Mouse (Mus musculus) testis, adult 2 months (tissue): ENCODE data around the gene Carm1. TPM values are rescaled to one million over a fixed set of nuclear protein-coding genes. Genes with fewer than 3 reads are reported as not detected.
"Not testable (repeated sequence)": the region's sequence is repeated elsewhere in the genome, so short reads cannot be mapped to it uniquely, and the experiment has no call there.

Experiments
- H3K27ac ChIP-seq: fragments of 200-500 bp; 2 replicates; pipeline ENCODE4 v1.5.1; 2012; ENCODE audit warnings: low read depth, low read length; ENCODE audit not compliant: control insufficient read depth, insufficient read depth
- H3K27me3 ChIP-seq: fragments of 200-500 bp; 2 replicates; pipeline ENCODE4 v1.6.1; 2012; ENCODE audit warnings: mild to moderate bottlenecking, low read length, moderate library complexity; ENCODE audit not compliant: control insufficient read depth, insufficient read depth
- H3K36me3 ChIP-seq: fragments of 200-500 bp; 2 replicates; pipeline ENCODE4 v1.6.1; 2012; ENCODE audit warnings: mild to moderate bottlenecking, low read length; ENCODE audit not compliant: control insufficient read depth, insufficient read depth
- H3K4me1 ChIP-seq: fragments of 200-500 bp; 2 replicates; pipeline ENCODE4 v1.6.1; 2012; ENCODE audit warnings: low read length; ENCODE audit not compliant: control insufficient read depth, insufficient read depth
- H3K4me3 ChIP-seq: fragments of 200-500 bp; 2 replicates; pipeline ENCODE4 v1.5.1; 2012; ENCODE audit warnings: low read depth, mild to moderate bottlenecking, low read length, moderate library complexity, mixed read lengths; ENCODE audit not compliant: control insufficient read depth
- CTCF ChIP-seq: fragments of 200-500 bp; IDR thresholded peaks from 2 replicates; pipeline ENCODE4 v1.5.1; 2012; ENCODE audit warnings: low read depth, mild to moderate bottlenecking, inconsistent platforms, low read length, moderate library complexity; ENCODE audit not compliant: control insufficient read depth, insufficient read depth, insufficient replicate concordance
- POLR2A ChIP-seq: fragments of 200-500 bp; IDR thresholded peaks from 2 replicates; pipeline ENCODE4 v1.6.1; 2012; ENCODE audit warnings: low read depth, mild to moderate bottlenecking, inconsistent platforms, low read length, moderate library complexity; ENCODE audit not compliant: control insufficient read depth
- polyA plus RNA-seq: library from polyadenylated mRNA; depleted of rRNA; stranded (reverse); fragments of >200 nt; gene quantifications from 2 replicates; pipeline ENCODE4 v1.2.3, GENCODE M21; 2012

The Carm1 gene
- polyA plus RNA-seq, 1 experiment = 240 TPM

DNA sequence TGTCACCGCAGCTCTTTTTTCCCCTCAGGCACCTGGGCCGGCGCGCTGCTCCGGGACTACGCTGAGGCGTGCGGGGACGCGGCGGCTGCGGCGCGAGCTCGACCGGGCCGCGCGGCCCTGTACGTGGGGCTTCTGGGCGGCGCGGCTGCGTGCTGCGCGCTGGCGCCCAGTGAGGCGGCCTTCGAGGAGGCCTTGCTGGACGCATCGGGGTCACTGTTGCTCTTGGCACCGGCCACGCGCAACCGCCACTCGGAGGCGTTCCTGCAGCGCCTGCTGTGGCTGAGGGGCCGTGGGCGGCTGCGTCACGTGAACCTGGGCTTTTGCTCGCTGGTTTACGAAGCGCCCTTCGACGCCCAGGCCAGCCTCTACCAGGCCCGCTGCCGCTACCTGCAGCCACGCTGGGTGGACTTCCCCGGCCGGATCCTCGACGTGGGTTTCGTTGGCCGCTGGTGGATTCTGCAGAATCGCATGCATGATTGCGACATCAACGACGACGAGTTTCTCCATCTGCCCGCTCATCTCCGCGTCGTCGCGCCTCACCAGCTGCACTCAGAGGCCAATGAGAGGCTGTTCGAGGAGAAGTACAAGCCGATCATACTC, 46.5 kb downstream of the Carm1 start:
- Histone ChIP-seq H3K4me1 (peaks cover 9% of the 10 kb centered on the region), H3K4me3 (peak overlapping the region; percentile 98), H3K27me3 (no peaks in the 10 kb centered on the region), H3K27ac (peak overlapping the region; percentile 95), H3K36me3 (peaks cover 4% of the 10 kb centered on the region; the same call in 1 of the 2 replicates)
- TF ChIP-seq CTCF (no peak), POLR2A (peak; percentile 8; the same call in 1 of the 2 replicates)

DNA sequence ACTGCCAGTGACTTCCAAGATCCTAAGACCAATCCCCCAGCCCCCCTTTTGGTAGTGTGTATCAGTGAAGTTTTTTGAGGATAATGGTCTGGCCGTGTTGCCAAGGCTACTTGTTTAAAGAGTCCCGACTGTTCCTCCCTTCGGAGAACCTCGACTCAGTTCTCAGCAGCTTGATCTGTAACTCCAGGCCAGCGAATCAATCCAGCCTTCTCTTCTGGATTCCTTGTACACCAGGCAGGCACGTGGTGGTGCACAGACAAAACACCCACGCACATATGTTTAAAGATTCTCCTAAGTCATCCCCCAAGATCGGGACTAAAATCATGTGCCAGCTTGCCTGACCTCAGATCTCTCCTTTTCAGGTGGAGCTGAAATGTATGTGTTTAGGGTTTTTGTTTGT, 47.7 kb downstream of the Carm1 start:
- not testable (repeated sequence) for H3K4me1 ChIP-seq, H3K27ac ChIP-seq, H3K27me3 ChIP-seq, H3K36me3 ChIP-seq
- peak overlapping the region; percentile 98 for H3K4me3 ChIP-seq

DNA sequence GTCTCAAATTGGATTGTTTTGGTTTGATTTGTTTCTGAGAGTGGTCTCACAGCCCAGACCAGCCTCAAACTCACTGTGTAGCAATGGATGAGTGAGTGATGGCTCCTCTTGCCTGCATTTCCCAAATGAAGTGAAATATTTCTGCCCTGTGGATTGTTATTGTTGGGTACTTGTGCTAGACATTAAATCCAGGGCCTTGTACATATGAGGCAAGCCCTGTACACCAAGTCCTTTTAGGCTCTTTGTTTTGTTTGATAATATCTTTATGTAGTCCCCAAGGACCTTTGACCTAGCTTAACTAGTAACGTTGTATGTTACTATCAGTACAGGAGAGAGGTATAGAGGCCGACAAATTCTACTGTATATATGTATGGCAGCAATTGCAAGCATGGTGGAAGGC, 48.1 kb downstream of the Carm1 start:
- no peak overlapping the region for H3K27ac ChIP-seq
- H3K36me3 ChIP-seq = peaks cover under 1% of the 10 kb centered on the region; the same call in 1 of the 2 replicates
- H3K4me1 ChIP-seq = peaks cover 9% of the 10 kb centered on the region
- peak overlapping the region; percentile 98; the same call in 1 of the 2 replicates for H3K4me3 ChIP-seq
- H3K27me3 ChIP-seq = no peaks in the 10 kb centered on the region
- TF ChIP-seq CTCF = no peak
- TF ChIP-seq POLR2A = no peak

DNA sequence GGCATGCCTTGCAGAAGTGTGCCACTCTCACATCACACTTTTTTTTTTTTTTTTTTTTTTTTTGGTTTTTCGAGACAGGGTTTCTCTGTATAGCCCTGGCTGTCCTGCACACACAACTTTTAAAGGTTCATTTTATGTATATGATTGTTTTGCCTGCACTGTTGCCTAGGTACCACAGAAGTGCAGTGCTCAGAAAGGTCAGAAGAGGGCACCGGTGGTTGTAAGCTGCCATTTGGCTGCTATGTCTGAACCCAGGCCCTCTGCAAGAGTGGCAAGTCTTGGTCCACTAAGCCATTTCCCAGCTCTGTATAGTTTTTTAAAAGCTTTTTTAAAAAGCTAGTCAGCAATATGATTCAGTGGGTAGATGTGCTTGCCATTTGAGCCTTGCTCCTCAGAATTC, 51.5 kb downstream of the Carm1 start:
- no peak overlapping the region for H3K4me3 ChIP-seq
- TF ChIP-seq CTCF (no peak), POLR2A (no peak)
- peaks cover 2% of the 10 kb centered on the region for H3K4me1 ChIP-seq
- no peak overlapping the region for H3K27ac ChIP-seq
- no peaks in the 10 kb centered on the region for H3K36me3 ChIP-seq
- no peaks in the 10 kb centered on the region for H3K27me3 ChIP-seq

GRCm38 (mm10) chr9:21600186-21600585, 53.5 kb downstream of the Carm1 start:
- no peak overlapping the region for H3K27ac ChIP-seq
- no peaks in the 10 kb centered on the region for H3K36me3 ChIP-seq
- H3K4me1 ChIP-seq = no peaks in the 10 kb centered on the region

DNA sequence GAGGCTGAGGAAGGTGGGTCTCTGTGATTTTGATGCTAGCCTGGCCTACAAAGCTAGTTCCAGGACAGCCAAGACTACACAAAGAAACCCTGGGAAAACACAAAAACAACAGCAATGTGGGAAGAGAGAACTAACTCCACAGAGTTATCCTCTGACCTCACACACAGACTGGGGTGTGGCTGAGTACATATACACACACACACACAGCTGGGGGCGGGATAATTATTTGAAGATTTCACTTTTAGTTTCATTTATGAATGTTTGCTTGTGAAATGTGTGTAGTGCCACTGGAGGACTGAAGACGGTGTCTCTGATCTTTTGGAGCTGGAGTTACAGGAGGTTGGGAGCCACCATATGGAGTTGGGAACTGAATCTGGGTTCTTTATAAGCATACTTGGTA, 54.4 kb downstream of the Carm1 start:
- Histone ChIP-seq H3K36me3 (no peaks in the 10 kb centered on the region), H3K4me1 (no peaks in the 10 kb centered on the region), H3K4me3 (no peak overlapping the region), H3K27ac (no peak overlapping the region), H3K27me3 (no peaks in the 10 kb centered on the region)
- TF ChIP-seq POLR2A (no peak), CTCF (no peak)

More at GRCm38 (mm10) chr9:21600186-21600585, 53.5 kb downstream of the Carm1 start:
- Histone ChIP-seq H3K4me3 (no peak overlapping the region), H3K27me3 (no peaks in the 10 kb centered on the region)
- no peak for TF ChIP-seq CTCF
- no peak for TF ChIP-seq POLR2A

DNA sequence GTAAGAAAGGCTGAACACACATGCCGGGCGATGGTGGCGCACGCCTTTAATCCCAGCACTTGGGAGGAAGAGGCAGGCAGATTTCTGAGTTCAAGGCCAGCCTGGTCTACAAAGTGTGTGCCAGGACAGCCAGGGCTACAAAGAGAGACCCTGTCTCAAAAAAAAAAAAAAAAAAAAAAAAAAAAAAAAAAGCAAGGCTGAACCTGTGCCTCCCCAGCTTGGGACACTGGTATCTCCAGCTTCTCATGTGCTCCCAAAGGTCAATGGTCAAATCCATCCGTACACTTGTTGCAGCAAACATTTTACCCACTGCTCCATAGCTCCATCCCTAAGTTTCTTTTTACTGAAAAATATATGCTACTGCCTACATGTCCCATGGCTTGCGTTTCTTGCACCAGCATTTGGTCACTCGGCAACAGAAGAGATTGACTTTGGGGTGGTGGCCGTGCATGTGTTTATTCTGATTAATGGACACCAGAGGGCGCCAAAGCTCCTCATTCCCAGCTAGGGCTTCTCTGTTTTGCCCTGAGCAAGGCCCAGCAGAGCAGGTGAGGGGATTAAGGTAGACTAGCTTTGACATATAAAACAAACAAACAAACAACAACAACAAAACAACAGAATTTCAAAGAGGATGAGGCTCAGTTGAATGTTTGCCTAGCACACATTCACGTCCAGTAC, 55.2 kb downstream of the Carm1 start:
- no peaks in the 10 kb centered on the region for H3K27me3 ChIP-seq
- H3K27ac ChIP-seq = no peak overlapping the region
- H3K4me1 ChIP-seq = no peaks in the 10 kb centered on the region
- no peaks in the 10 kb centered on the region for H3K36me3 ChIP-seq
- TF ChIP-seq CTCF (peak; percentile 51; the same call in 1 of the 2 replicates), POLR2A (no peak)
- H3K4me3 ChIP-seq = no peak overlapping the region

DNA sequence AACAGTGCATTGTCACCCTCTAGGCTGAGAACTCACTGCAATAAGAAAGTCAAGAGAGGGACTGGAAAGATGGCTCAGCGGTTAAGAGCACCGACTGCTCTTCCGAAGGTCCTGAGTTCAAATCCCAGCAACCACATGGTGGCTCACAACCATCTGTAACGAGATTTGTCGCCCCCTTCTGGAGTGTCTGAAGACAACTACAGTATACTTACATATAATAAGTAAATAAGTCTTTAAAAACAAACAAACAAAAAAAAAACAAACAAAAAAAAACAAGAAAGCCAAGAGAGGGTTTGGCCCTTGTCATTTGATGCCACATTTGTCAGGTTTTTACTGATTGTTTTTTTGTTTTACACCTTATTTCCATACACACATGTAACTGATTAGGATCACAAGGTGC, 57.4 kb downstream of the Carm1 start:
- H3K36me3 ChIP-seq = no peaks in the 10 kb centered on the region
- H3K4me1 ChIP-seq = no peaks in the 10 kb centered on the region
- no peak for TF ChIP-seq POLR2A
- TF ChIP-seq CTCF = no peak
- no peaks in the 10 kb centered on the region for H3K27me3 ChIP-seq
- no peak overlapping the region for H3K27ac ChIP-seq
- H3K4me3 ChIP-seq = no peak overlapping the region
